Mouse (Mus musculus) CD8-positive naive resting alpha-beta T cell, adult 2 months (primary cell): ENCODE results near the gene Spef2.
A peak's percentile ranks its signal among the peaks of the same experiment; 100 is the strongest.
"Not testable (repeated sequence)": the region's sequence is repeated elsewhere in the genome, so short reads cannot be mapped to it uniquely, and the experiment has no call there.

Experiments used
- DNase-seq, 2 experiments: peaks; one replicate each; pipeline ENCODE4 v3.0.0; 2022; ENCODE audit warnings: low read depth in 2 of 2, low spot score in 2 of 2

Spef2 gene

GRCm38 (mm10) chr15:9557264-9557663 lies 191.4 kb downstream of the Spef2 start:
- DNase-seq, result not testable (repeated sequence)

GRCm38 (mm10) chr15:9548951-9549350 lies 199.7 kb downstream of the Spef2 start:
- no peak for DNase-seq

GRCm38 (mm10) chr15:9535200-9535599 lies 213.5 kb downstream of the Spef2 start:
- no peak for DNase-seq

GRCm38 (mm10) chr15:9533356-9533902 lies 215.2 kb downstream of the Spef2 start:
- DNase-seq, result peak; percentile 65 to 69

- no peak for DNase-seq
These were observed 218.6 kb downstream of the Spef2 start, which contains the start of gene Il7r for GRCm38 (mm10) chr15:9530076-9530475. Il7r (minus strand) TSS chr15:9530176.

- peak; percentile 63 to 64 for DNase-seq
These were observed 219.0 kb downstream of the Spef2 start for GRCm38 (mm10) chr15:9529646-9530045.
